Mouse (Mus musculus): ENCODE data around the gene Ankrd34a.

The Ankrd34a gene

DNA sequence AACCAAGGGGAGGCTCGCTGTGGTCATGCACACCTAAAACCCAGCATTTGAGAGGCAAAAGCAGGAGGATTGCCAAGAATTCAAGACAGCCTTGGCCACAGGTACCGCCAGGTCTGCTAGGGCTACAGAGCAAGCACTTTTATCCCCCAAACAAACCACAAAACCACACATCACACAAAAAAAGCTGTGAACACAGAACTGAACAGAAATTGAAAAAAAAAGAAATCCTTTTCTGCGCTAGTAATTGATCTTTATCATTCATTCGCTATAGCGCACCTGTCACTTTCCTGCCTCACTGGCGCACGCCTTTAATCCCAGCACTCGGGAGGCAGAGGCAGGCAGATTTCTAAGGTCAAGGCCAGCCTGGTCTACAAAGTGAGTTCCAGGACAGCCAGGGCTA, 33.2 kb upstream of the Ankrd34a start:
- no peak for DNase-seq (ENCODE audit: low spot score)

DNA sequence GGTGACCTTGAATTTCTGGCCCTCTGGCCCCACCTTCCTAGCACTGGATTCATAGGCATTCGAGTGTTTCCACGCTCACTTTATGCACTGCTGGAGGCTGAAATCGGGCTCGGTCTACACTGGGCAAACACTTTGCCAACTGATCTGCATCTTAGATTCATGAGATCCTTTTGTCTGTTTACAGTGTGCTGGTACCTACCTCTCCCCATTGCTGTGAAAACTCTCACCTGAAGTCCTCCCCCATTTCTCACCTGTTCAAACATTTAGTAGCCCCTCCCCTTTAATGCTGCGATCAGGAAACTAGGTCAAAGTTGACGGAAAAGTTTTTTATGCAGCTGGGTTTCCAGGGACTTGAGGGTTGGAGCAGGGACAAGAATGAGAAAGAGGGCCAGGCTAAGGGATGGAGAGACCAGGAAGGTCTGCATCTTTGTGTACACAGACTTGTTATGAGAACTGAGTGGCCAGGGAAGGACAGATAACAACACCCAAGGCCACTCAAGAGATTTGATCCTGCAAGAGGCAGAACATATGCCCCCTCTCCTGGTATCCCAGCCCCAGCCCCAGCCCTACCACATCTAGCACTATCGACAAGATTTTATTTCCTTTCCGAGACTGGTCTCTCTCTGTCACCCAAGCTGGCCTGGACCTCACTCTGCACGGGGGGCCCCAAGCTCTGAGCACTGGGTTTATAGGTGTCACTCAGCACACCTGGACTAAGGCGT, 32.4 kb upstream of the Ankrd34a start:
- no peak for DNase-seq (ENCODE audit: low spot score)

DNA sequence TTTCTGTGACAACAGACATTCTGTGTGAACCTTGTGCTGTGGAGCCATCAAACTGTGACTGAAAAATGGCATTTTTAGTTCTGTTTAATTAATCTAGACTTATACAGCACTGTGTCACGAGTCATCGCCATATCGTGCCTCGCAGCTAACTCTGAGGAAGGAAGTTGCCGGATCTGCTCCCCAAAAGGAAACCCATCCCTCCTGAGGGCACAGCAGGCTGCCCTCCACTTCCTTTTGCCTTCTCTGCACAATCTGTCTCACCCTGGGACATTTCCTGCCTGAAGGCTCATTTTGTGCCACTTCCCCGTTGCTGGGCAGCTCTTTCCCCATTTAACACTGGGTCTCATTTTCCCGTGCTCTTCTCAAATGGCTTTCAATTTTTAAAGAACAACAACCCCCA, 31.8 kb upstream of the Ankrd34a start:
- no peak for DNase-seq (ENCODE audit: low spot score)

DNA sequence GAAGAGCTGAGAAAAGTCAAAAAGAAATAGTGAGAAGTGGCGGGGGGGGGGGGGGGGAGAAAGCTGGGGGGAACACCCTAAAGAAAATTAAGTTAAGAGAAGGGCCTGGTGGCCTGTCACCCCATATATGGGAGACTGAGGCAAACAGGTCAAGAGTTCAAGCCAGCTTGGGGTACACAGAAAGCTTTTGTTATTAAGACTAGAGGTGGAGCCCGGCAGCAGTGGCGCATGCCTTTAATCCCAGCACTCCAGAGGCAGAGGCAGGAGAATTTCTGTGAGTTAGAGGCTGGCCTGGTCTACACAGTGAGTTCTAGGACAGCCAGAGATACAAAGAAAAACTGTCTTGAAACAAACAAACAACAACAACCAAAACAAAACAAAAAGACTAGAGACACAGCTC, 31.3 kb upstream of the Ankrd34a start:
- DNase-seq (ENCODE audit: low spot score) = no peak

DNA sequence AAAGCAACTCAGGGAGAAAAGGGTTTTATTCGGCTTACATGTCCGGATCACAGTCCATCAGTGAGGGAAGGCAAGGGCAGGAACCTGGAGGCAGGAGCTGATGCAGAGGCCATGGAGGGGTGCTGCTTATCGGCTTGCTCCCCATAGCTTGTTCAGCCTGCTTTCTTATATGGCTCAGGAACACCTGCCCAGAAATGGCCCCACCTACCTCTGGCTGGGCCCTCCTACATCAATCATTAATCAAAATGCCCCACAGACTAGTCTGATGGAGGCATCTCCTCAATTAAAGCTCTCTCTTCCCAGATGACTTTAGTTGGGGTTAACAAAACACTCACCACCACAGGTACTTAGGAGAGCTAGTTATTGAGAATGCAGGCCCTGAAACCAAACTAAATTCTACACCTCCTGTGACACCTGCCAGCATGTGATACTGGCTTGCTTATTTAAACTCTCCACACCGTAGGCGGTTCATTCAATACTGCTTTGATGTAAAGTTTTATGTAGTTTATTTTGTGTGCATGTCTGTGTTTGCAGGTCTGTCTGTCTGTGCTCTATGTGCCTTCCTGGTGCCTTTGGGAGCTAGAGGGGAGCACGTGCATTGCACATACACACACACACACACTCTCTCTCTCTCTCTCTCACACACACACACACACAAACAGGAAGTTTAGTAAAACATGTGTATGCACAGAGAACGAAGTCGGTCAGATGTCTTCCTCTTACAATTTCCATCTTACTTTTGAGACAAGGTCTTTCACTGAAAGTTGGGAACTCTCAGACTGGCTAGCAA, 29.6 kb upstream of the Ankrd34a start:
- no peak for DNase-seq (ENCODE audit: low spot score)

DNA sequence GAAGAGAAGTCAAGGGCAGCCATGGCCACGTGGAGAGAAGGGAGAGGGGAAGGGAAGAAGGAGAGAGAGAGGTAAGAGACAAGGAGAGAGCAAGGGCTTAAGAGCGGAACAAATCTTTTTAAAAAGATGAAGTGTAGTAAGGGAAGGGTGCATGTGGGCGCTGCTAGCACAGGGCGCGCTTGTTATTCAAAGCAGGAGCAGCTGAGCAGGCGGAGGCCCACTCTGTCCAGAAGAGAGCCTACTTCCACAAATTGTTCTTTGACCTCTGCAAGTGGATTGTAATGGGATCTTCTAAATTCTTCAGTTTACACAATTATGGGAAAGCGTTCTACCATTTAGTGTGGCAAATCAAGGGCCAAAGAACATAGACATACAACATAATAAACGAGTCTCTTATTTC, 27.8 kb upstream of the Ankrd34a start:
- no peak for DNase-seq (ENCODE audit: low spot score)

DNA sequence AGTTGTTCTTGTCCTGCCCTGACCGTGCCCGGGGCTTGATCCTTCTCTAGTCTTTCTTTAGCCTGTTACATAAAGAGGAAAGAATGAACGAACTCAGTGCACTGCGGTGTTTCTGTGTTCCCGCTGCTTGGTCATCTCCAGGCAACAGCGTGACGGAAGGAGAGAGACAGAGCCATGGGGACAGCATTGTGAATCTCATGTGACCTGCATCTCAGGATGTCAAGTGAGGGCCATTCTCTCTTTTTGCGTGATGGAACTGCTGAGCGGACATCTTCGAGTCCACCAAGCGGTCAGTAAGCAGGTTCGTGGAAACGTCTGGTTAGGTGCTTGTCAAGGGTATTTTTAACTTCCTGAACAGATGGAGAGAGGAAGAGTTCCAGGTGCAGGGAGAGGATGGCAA, 26.9 kb upstream of the Ankrd34a start:
- DNase-seq (ENCODE audit: low spot score) = no peak

DNA sequence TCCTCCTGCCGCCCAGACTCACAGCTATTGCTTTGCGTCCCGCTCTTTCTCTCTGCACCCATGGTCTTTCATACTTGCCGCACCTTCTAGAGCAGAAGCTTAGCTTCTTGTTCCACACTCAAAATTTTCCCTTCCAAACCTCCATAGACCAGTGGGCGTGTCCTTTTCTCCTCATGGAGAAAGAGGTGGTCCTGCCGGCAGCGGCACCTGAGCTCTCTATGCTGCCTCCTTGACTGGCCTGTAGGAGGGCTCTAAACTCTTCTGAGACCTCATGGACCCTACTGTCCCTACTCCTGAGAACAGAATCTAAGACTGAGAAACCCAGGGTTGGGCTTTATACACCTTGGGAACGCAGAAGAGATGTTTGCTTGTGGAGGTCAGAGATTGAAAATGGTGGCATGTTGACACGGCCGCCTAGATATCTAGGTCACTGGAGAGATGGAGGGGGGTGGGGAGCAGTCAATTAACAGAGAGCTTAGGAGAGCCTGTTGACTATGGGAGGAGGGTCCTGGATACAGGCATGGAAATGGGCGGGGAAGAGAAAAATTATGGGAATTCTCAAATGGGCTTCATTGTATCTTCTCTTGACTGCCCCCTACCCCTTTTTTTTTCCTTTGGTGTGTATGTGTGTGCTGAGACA, 26.4 kb upstream of the Ankrd34a start:
- no peak for DNase-seq (ENCODE audit: low spot score)

DNA sequence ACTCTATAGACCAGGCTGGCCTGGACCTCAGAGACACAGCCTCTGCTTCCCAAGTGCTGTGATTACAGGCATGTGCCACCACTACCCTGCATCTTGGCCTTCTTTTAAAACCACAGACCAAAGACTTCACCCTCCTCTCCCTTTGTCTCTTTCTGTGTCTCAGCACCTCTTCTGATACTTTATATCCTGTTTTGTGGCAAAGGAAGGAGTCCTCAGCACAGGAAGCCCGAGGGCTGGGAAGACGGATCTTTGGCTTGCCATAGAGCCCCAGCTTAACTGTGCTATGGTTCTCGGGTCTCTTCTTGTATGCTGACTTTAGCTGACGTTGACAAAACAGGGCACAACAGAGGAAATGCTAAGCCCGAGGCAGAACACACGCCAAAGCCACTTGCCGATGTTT, 25.8 kb upstream of the Ankrd34a start:
- no peak for DNase-seq (ENCODE audit: low spot score)

DNA sequence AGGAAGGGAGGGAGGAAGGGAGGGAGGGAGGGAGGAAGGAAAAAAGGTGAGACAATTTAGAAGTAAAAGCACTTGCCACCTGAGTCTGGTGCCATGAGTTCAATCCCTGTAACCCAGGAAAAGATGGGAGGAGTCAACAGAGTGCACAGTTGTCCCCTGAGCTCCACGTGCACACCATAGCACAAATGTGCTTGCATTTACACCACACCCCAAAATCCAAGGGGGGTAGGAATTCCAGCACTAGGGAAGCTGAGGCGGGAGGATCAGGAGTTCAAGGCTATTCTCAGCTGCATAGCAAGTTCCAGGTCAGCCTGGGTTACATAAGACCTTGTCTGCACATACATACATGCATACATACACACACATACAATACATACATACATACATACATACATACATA, 25.1 kb upstream of the Ankrd34a start:
- DNase-seq (ENCODE audit: low spot score) = no peak

DNA sequence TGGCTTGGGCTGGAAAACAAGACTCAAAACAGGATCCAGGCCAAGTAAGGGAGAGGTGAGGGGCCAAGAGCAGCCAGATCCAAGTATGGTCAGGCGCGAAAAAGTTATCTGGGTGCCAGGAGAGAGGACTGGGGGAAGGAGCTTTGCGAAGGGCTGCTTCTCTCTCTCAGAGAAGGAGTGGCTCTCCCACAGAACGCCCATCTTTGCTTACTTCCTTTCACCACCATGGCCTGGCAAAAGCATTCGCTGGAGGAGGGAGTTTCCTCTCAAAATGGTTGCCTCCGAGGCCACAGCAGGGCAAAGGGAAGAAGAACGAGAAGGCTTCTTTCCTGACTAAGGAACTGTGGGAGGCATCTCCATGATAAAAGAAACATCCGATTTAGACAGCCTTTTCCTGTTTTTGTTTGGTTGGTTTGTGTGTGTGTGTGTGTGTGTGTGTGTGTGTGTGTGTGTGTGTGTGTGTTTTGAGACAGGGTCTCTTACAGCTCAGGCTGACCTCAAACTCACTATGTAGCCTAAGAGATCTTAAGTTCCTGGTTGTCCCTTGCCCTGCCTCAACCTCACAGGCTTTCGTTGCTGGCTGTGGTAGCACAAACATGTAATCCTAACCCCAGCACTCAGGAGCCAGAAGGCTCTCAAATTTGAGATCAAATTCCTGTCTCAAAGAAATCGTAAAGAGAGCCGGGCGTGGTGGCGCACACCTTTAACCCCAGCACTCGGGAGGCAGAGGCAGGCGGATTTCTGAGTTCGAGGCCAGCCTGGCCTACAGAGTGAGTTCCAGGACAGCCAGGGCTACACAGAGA, 24.3 kb upstream of the Ankrd34a start:
- peak; percentile 42 for DNase-seq (ENCODE audit: low spot score)

DNA sequence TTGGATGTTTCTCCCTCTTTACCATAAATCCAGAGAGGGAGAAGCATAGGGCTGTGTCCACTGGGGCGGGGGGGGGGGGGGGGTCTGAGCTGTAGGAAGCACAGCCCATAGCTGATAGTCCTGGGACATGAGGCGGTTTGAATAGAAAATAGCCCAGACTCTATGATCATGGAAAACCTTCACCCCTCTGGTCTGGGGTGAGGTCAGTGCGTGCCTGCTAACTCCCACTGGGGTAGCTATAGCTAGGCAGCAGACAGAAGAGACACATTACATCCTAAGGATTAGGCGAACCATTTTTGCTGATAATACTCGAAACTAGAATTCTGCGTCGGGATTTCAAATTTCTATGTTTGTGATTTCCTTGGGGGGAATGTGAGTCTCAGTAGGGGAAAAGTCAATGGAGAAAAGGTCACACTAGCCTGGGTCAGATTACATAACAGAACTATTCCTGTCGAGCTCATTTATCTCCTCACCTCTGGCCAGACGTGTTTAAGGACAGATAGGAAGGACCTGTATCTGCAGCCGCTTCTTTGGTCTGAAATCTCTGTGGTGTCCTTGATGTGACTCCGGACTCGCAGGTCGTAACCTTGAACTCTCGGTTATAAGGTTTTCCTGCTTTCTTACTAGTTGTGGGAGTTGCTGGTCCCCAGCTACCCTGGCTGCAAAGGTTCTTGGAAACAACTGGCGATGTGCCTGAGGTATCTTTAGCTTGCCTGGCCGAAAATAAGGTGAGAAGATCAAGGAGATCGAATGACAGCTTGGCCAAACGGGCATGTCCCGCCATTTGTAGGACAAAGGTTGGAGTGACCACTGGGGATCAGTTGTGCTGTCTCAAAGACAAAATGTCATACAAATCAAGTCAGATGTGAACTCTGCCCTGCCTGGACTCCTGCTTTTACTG, 22.6 kb upstream of the Ankrd34a start:
- DNase-seq (ENCODE audit: low spot score) = peak; percentile 44

DNA sequence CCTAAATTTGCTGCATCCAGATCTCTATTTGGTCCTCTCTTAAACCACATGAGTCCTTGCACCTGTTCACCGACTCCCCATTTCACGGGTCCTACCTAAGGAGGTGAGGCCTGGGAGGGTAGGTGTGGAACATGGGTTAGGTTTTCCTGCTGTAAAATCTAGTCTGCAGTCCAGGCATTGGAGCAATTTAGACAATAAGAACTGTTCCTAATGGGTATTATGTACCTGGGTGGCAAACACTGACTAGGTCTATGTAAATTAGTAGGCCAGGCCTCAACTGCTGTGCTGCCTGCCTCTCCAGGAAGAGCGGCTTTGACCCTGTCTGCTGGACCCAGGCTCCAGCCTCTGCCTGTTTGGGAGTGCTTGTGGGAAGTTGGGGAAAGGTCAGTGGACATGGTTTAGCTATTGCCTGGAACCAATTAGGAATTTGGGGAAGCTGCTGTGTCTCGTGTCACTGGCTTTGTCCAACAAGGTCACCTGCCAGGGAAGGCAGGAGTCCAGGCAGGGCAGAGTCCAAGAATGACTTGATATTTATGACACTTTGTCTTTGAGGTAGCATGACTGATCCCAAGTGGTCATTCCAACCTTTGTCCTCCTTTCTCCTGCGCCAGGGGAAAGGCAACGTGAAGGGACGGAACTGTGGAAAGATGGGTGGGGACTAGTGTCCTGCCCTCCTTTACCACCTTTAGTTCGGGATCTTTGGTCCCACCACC, 21.0 kb upstream of the Ankrd34a start:
- peak; percentile 39 for DNase-seq (ENCODE audit: low spot score)

DNA sequence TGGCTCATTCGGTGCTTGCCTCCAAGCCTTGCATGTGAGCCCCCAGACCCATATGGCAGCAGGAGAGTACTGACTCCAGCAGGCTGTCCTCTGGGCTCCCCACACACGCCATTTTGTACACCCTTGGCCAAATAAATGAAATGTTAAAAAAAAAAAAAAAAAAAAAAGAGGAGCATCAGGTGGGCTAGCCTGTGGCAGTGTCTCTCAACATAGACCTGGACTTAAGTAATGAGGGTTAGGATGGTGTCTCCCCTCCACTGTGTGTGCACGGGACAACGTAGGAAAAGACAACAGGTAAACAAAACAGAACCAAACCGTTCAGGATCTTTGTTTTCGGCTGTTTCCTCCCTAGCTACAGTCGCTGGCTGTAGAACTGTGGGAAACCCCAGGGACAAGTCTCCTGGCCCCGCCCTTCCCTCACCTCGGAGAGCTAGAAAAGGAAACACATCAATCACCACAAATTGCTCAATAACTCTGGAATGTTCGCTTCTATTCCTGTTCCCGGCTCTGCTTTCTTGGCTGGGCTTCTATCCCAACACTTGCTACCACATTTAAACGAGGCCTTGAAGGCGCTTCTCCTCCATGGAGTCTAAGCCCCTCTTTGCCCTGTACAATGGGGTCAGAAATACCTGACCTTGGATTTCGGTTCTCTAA, 20.3 kb upstream of the Ankrd34a start:
- DNase-seq (ENCODE audit: low spot score) = peak; percentile 70

DNA sequence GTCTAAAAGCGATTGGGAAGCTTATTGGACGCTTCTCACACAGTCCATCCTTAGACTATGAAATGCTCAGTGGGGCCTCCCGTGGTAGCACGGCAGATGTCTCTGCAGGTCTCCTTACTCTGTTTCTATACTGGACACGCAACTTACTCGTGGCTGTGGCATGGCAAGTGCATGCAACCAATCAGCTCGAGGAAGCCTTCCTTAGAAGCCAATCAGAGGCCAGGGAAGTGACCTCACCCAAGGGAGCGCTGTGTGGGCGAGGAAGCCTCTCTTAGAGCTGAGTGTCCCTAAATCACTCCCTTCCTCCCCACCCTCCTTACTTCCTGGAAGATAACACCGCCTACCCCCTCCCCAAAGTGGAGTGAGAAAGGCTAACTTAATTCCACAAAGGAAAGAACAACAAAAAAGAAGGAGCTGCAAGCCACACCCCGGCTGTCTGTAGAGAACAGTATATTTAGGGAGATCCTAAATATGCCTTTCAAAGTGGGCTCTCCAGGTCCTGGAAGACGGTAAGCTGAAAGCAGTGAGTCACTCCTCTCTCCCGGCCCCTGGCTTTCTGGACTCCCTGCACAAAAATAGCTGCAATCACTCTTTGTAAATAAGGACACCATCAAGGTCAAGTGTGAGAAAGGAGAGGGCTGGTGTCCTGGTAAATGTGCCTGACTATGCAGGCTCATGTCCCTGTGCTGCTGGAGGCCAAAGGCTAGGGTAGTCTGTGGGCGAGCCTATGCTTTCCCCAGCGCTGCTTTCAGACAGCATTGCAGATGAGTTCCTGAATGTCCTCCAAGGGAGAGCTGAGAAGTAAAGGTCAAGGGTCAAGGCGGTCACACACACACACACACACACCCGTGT, 19.5 kb upstream of the Ankrd34a start, which contains the start of gene Gm16253:
Gm16253 (plus strand) TSS at position 295 of the 852 bp plus-strand sequence.
- peak; percentile 90 for DNase-seq (ENCODE audit: low spot score)

DNA sequence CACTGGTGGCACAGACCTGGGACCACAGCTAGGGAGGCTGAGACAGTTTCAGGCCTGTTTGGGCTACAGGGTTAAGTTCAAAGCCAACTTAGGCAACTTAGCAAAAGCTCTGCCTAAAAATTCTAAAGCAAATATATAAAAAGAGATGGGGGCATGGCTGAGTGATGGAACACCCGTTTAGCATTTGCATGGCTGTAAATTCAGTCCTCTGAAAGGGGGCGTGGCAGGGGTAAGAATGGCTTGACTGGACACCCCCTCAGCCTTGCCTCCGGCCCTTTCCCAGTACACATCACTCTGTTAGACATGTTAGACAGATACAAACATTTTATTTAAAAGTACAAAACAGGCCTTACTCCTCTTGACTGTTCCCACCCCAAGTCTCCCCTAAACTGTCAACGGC, 18.9 kb upstream of the Ankrd34a start:
- DNase-seq (ENCODE audit: low spot score) = peak; percentile 58

DNA sequence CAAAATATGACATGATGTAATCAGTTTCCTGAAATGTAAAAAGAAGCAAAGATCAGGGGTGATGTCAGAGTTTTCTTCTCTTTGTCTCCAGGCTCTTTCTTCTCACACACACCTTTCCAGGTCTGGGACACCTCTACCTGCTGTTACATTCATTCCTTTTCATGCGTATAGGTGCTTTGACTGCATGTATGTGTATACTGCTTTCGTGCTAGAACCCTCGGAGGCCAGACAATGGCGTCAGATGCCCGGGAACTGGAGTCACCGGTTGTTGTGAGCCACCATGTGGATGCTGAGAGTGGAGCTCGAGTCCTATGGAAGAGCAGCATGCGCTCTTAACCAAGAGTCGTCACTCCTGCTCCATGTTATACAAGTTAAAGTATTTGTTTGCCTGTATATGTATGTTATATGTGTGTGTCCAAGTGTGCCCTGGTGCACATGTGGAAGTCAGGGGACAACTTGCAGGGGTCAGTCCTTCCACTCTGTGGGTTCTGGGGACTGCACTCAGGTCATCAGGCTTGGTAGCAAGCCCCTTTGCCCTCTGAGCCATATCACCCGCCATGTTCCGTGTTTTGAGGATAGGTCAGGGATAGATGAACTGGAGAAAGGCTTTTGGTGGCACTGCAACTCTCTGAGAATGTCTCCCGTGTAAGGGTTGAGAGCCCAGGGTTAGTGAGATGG, 17.7 kb upstream of the Ankrd34a start:
- no peak for DNase-seq (ENCODE audit: low spot score)

DNA sequence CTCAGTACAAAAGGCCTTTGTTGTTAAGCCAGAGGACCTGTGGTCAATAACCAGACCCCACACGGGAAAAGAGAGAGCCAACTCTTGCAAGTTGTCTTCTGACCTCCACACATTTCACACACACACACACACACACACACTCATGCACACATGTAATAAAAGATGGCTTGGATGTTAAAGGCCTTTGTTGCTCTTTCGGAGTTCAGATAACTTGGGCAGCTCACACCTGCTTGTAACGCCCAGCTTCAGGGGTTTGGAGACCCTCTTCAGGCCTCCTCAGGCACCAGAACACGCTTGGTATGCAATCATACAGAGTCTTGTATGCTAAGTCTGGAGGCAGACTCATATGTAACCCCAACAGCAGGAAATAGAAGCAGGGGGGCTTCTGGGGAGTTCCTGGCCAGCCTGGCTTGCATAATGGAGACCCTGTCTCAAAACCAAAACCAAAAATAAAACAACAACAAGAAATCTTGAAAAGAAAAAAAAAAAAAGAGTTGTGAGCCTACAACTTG, 17.1 kb upstream of the Ankrd34a start:
- DNase-seq (ENCODE audit: low spot score) = no peak

Measured in testis, postnatal 10 days (tissue).